Mouse (Mus musculus): ENCODE measurements around the gene Dclre1c.
"Not testable (repeated sequence)": the region's sequence is repeated elsewhere in the genome, so short reads cannot be mapped to it uniquely, and the experiment has no call there.

Gene Dclre1c

DNA sequence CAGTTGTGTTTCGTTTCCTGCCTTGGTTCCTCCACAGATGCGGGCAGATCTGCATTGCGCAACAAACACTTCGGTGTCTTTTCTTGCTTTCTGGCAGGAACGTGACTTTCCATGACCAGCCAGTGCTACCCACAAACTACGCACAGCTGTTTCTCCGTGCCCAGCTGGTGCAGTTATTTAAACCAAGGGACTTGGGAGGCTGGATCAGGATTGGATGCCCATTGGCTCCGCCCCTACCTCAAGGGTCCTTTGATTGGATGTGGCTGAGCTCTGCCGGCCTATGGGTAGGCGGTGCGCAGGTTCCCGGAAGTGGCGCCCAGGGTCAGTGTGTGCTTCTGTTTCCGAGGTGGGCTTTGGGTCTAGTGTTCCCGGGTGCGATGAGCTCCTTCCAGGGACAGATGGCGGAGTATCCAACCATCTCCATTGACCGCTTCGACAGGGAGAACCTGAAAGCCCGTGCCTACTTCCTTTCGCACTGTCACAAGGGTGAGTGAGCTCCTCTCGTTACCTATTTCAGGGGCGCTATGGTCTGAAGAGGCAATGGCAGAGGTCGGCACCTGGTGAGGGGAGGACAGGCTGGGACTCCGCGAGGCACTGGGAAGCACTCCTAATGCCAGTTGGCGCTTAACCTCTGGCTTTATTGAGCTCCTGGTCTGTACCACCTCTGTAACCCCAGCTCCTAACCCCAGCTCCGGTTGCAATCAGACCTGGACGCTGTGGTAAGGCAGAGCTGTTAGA lies at the start of gene Dclre1c:
Dclre1c (plus strand) TSS at position 291 of the 738 bp plus-strand sequence.
- in situ Hi-C loops (cut with MboI) = loop anchor here (10.0 kb wide), 1 partner anchor 89 kb away; the partner anchor contains the start of genes Acbd7 and Rpp38

- in situ Hi-C loops (cut with MboI) = no loop called here
Measured at GRCm38 (mm10) chr2:3387105-3387860, 36.6 kb upstream of the Dclre1c start.

DNA sequence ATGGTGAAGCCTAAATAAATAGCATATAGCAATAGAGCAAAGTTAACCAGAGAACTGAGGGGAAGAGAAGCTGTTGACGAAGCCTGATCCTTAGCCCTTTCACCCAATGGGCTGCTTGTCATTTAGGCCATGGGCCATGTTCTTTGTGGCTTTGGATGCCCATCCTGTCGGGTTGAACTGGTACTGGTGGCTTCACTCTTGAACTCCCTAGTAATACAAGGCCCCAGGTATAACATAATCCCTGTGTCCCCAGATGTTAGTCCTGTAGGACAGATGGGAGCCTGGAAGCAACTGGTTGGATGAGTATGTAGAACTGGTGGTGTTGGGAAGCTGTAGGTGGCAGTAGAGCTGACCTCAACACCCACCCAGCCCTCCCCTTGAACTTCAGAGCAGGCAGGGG lies 32.0 kb upstream of the Dclre1c start:
- in situ Hi-C loops (cut with MboI) = no loop called here

- in situ Hi-C loops (cut with MboI) = not testable (repeated sequence)
Measured at GRCm38 (mm10) chr2:3397110-3397509, 26.8 kb upstream of the Dclre1c start, which contains the start of gene Olah. Gene Olah (minus strand): TSS chr2:3397210.

- in situ Hi-C loops (cut with MboI) = no loop called here
Measured at GRCm38 (mm10) chr2:3405981-3406380, 17.9 kb upstream of the Dclre1c start.

DNA sequence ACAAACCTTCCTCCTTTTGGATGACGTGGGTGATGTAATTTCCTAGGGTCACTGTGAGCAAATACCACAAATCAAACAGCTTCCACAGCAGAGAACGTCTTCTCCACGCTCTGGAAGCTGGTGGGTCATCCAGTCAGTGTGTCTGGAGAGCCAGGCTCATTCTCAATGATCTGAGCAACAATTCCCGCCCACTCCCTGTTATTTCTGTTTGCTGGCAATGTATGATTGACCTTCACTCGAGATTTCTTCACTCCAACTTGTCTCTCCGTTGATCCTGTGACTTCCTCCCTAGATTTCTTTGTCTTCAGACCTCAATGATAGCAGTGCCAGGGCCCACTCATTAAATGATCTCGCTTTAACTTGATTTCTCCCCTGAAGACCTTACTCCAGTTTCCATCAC lies 16.2 kb upstream of the Dclre1c start:
- in situ Hi-C loops (cut with MboI) = no loop called here

DNA sequence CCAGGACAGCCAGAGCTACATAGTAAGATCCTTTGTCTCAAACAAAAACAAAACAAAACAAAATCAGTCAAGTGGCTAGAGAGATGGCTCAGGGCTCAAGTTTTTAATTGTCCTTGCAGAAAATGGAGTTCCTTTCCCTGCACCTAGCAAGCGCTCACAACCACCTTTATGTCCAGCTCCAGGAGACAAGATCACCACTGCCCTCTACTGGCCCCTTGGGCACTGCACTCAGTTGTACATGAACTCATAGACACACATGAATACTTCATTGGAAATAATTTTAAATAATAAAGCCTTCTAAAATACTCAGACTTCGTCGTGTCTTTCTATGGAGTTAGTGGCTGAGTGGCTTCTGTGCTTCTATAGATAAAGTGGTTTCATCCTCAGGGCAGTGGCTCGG lies 9.7 kb upstream of the Dclre1c start:
- in situ Hi-C loops (cut with MboI) = no loop called here

- in situ Hi-C loops (cut with MboI) = no loop called here
Measured at GRCm38 (mm10) chr2:3415676-3416075, 8.3 kb upstream of the Dclre1c start.

DNA sequence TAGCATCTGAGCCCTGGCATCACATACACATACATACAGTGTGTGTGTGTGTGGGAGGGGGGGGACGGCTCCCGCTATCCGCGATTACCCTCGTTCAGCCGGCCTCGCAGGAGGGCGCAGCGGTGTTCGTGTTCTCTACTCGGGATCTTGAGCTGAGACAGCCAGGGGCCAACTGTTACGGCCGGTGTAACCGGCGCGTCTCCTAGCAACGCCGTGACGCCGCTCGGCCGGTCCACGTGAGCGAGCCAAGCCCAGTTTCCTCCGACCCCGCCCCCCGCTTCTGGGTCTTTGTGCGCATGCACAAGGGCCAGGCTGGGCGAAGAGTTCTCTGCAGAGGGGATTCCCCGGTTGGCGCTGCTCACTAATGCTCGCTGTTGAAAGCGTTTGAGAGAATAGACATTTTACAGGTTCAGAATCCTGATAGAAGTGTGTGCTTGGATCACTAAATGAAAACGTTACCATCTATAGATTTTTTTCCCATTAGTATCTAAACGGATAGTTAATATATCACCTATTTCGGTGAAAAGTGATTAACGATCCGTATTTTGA lies 5.0 kb upstream of the Dclre1c start:
- in situ Hi-C loops (cut with MboI) = no loop called here

DNA sequence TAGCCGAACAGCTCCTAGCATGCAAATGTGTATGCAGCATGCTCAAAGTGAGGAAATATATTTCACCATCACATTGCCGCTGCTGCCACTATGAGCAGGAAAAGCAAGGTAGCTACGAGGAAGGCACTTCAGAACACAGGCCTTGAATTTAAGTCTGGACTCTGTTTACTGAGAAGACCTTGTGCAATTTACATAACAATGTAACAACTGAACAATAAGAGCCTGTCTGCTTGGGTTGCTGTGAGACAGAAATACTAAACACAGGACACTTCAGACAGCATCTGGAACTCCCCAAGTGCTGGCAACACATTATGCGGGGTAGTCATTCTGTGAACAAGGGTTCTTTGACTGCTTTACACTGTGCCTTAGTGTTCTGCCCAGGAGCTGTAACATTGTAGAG lies 3.8 kb upstream of the Dclre1c start:
- in situ Hi-C loops (cut with MboI) = loop anchor here (10.0 kb wide), 1 partner anchor 85 kb away; the partner anchor contains the start of genes Acbd7 and Rpp38

DNA sequence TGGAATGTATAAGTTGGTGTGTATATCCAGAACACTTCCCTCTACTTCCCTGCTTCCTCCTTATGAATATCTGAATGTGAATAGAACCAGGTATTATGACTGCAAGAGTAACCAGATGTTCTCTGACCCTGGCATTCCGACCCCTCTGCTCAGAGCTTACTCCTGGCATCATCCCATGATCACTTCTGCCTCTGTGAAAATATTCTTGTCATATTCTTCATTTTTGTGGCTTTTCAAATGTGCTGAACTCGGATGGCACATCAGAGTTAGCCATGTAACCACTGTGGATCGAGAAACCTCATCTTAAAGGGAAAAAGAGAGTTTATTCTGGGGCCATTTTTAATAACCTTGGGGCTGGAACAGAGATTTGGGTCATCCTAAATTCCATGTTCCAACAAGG lies 1.4 kb upstream of the Dclre1c start, which contains the start of gene Meig1:
Meig1 (minus strand) TSS at position 101 of the 400 bp plus-strand sequence.
- in situ Hi-C loops (cut with MboI) = loop anchor here (10.0 kb wide), 1 partner anchor 88 kb away; the partner anchor contains the start of genes Acbd7 and Rpp38

DNA sequence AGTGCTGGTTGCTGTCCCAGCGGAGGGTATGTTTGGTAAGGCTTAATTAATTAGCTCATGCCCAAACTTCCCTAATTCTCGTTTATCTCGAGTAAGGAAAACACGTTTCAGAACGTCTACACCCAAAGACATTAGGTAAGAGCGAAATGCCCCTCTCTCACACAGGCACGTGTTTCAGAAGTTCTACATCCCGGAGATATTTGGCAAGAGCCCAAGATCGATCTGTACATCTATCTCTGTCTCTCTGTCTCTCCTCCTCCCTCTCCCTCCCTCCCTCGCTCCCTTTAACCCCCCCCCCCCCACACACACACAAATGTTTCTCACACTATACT lies 614 bp downstream of the Dclre1c start:
- in situ Hi-C loops (cut with MboI) = loop anchor here (10.0 kb wide), 1 partner anchor 90 kb away; the partner anchor contains the start of genes Acbd7 and Rpp38

GRCm38 (mm10) chr2:3430956-3431355 lies 7.0 kb downstream of the Dclre1c start:
- in situ Hi-C loops (cut with MboI) = no loop called here

- in situ Hi-C loops (cut with MboI) = no loop called here
Measured at GRCm38 (mm10) chr2:3435369-3436061, 11.6 kb downstream of the Dclre1c start.

DNA sequence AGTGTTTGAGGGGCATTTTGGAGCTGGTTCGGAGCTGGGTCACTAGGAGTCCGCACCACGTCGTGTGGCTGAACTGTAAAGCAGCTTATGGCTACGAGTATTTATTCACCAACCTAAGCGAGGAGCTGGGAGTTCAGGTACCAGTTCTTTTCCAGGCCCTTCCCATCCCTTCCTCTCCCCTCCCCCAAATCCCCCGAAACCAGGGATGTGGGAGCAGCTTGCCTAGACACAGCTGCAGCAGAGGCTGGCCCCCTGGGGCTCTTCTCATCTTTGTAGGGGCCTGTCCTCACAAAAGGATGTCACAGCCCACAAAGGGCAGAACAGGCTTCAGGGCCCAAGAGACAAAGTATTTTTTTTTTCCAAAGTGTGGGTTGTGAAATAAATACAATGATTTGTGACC lies 14.0 kb downstream of the Dclre1c start:
- in situ Hi-C loops (cut with MboI) = no loop called here

- in situ Hi-C loops (cut with MboI) = no loop called here
Measured at GRCm38 (mm10) chr2:3444206-3444605, 20.3 kb downstream of the Dclre1c start.

DNA sequence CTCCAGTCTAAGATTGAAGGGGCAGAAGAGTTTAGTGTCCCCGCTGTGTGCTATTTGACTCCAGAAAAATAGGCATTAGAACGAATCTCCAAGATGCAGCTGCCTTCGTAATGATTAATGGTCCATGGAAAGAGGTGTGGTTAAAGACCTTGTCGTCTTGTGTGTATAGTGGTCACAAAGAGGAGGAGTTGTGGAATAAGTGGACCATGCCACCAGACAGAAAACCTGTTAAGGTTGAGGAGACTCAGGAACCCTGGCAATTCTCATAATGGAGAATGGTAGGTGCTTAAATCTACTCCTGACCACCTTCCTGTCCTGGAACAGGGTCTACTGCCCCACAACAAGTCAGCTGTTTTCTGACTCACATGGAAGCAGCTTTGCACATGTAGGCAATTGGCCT lies 22.1 kb downstream of the Dclre1c start:
- in situ Hi-C loops (cut with MboI) = no loop called here

GRCm38 (mm10) chr2:3449431-3449830 lies 25.5 kb downstream of the Dclre1c start:
- in situ Hi-C loops (cut with MboI) = no loop called here

- in situ Hi-C loops (cut with MboI) = no loop called here
Measured at GRCm38 (mm10) chr2:3453096-3453495, 29.2 kb downstream of the Dclre1c start.

DNA sequence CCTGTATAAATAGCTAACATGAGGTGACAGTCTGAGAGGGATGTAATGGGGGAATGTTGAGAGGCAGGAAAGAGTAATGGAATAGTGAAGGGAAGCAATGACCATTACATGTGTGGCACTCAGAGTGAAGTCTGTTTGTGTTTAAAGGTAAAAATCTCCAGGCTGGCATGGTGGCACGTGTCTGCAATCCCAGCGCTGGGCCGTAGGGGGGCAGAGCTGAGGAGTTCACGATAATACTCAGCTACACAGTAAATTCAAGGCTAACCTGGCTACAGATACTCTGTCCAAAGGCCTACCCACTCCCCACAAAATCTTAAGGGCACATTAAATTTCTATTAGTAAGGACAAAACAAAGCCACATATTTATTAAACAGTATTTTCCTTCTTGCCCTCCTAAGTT lies 32.7 kb downstream of the Dclre1c start:
- in situ Hi-C loops (cut with MboI) = no loop called here

DNA sequence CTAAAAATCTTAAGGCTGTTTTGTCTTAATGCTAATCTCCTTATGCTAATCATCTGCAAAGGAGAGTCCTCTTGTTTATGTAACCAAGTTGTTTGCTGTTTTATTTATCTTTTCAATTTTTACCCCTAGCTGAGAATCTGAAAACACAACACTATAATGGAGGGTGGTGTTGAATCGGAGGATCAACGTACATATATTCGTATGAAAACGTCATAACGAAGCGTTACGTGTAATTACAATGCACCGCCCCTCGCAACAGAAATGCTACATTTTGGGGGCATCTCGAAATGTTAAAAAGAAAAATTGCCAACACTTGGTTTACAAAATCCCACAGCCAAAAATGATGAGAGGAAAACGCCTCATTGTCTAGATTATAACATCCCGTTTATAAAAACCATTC lies 50.0 kb downstream of the Dclre1c start:
- in situ Hi-C loops (cut with MboI) = no loop called here

- in situ Hi-C loops (cut with MboI) = no loop called here
Measured at GRCm38 (mm10) chr2:3474361-3474805, 50.5 kb downstream of the Dclre1c start.

Measured in mature B cell (primary cell).